Mouse (Mus musculus): ENCODE measurements around the gene Fanci. TPM values are rescaled to one million over a fixed set of nuclear protein-coding genes. Genes with fewer than 3 reads are reported as not detected.

Fanci gene
- polyA plus RNA-seq, 1 experiment from 2014 or later: 7.4 TPM

- Histone ChIP-seq H3K4me1 (ENCODE audit: control insufficient read depth, low read depth, low read length) (peaks cover 2% of the 10 kb centered on the region; the same call in 1 of the 2 replicates), H3K36me3 (ENCODE audit: control insufficient read depth, insufficient read depth) (no peaks in the 10 kb centered on the region), H3K27me3 (ENCODE audit: control insufficient read depth, insufficient read depth, low read depth, low read length) (no peaks in the 10 kb centered on the region), H3K4me2 (ENCODE audit: low read depth, low read length) (no peak overlapping the region), H3K9ac (ENCODE audit: low read depth, low read length) (no peak overlapping the region), H3K9me3 (replicated peaks; ENCODE audit: control insufficient read depth, low read length) (no peaks in the 10 kb centered on the region), H3K27ac (ENCODE audit: low read length) (no peak overlapping the region), H3K4me3 (ENCODE audit: low read depth, low read length) (no peak overlapping the region)
- WGBS (ENCODE audit: insufficient replicate concordance): 81% methylated on average over 9 of the region's 9 CpGs
- no peak for ATAC-seq (ENCODE audit: low read depth)
Observed at GRCm38 (mm10) chr7:79473496-79474194, 81.9 kb downstream of the Fanci start.

GRCm38 (mm10) chr7:79474831-79475399 lies 83.2 kb downstream of the Fanci start:
- H3K9me3 ChIP-seq (replicated peaks; ENCODE audit: control insufficient read depth, low read length): no peaks in the 10 kb centered on the region
- ATAC-seq (ENCODE audit: low read depth): no peak
- no peaks in the 10 kb centered on the region for H3K4me1 ChIP-seq (ENCODE audit: control insufficient read depth, low read depth, low read length)
- 12% methylated on average over 5 of the region's 5 CpGs for WGBS (ENCODE audit: insufficient replicate concordance)
- no peak overlapping the region for H3K4me2 ChIP-seq (ENCODE audit: low read depth, low read length)
- no peak overlapping the region for H3K4me3 ChIP-seq (ENCODE audit: low read depth, low read length)
- H3K36me3 ChIP-seq (ENCODE audit: control insufficient read depth, insufficient read depth): no peaks in the 10 kb centered on the region
- no peak overlapping the region for H3K27ac ChIP-seq (ENCODE audit: low read length)
- no peak overlapping the region for H3K9ac ChIP-seq (ENCODE audit: low read depth, low read length)
- no peaks in the 10 kb centered on the region for H3K27me3 ChIP-seq (ENCODE audit: control insufficient read depth, insufficient read depth, low read depth, low read length)

- no peaks in the 10 kb centered on the region for H3K36me3 ChIP-seq (ENCODE audit: control insufficient read depth, insufficient read depth)
- ATAC-seq (ENCODE audit: low read depth): no peak
- no peak overlapping the region for H3K4me2 ChIP-seq (ENCODE audit: low read depth, low read length)
- H3K9ac ChIP-seq (ENCODE audit: low read depth, low read length): no peak overlapping the region
- no peak overlapping the region for H3K4me3 ChIP-seq (ENCODE audit: low read depth, low read length)
- 26% methylated on average over 10 of the region's 10 CpGs for WGBS (ENCODE audit: insufficient replicate concordance)
- H3K9me3 ChIP-seq (replicated peaks; ENCODE audit: control insufficient read depth, low read length): no peaks in the 10 kb centered on the region
- no peaks in the 10 kb centered on the region for H3K4me1 ChIP-seq (ENCODE audit: control insufficient read depth, low read depth, low read length)
- peaks cover 2% of the 10 kb centered on the region; the same call in 1 of the 2 replicates for H3K27me3 ChIP-seq (ENCODE audit: control insufficient read depth, insufficient read depth, low read depth, low read length)
- no peak overlapping the region for H3K27ac ChIP-seq (ENCODE audit: low read length)
Observed at GRCm38 (mm10) chr7:79486528-79486927, 94.8 kb downstream of the Fanci start.

- Histone ChIP-seq H3K36me3 (ENCODE audit: control insufficient read depth, insufficient read depth) (no peaks in the 10 kb centered on the region), H3K27ac (ENCODE audit: low read length) (no peak overlapping the region), H3K27me3 (ENCODE audit: control insufficient read depth, insufficient read depth, low read depth, low read length) (peaks cover 52% of the 10 kb centered on the region), H3K9me3 (replicated peaks; ENCODE audit: control insufficient read depth, low read length) (no peaks in the 10 kb centered on the region), H3K4me2 (ENCODE audit: low read depth, low read length) (no peak overlapping the region), H3K4me1 (ENCODE audit: control insufficient read depth, low read depth, low read length) (peaks cover 2% of the 10 kb centered on the region), H3K9ac (ENCODE audit: low read depth, low read length) (no peak overlapping the region), H3K4me3 (ENCODE audit: low read depth, low read length) (no peak overlapping the region)
- WGBS (ENCODE audit: insufficient replicate concordance): 8% methylated on average over 8 of the region's 8 CpGs
- ATAC-seq (ENCODE audit: low read depth): no peak
Observed at GRCm38 (mm10) chr7:79493915-79494314, 102.2 kb downstream of the Fanci start.

DNA sequence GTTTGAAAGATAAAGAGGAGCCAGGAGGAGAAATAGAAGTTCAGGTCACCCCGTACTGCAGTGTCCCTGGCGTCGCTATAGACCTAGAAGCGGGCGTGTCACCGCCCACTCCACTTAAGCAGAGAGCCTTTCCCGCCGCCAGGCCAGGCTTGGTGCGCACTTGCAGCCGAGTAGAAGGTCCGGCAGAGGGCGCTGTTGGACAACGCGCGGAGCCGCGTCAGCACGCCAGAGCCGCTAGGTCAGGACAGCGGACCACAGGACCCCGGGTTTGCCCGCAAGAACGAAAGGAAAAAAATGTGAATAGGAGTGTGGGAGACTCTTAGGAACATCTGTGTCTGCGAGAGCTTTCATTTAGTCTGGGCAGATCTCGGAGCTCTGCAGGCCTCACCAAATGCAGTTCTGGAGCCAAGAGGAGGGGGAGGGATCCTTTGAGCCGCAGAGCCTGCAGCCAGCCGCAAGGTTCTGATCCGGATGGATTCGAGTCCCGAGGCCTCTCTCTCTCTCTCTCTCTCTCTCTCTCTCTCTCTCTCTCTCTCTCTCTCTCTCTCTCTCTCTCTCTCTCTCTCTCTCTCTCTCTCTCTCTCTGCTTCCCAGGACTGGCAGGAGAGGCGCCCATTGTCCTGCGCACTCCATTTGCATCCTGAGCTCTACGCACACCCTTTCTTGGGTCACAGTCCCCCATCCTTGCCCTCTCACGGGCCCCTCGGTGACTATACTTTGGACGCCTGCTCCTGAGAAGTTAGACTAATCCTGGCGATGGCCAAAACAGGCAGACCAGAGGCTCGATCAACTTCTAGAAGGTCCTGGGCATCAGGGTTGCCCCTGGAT lies 104.5 kb downstream of the Fanci start:
- H3K4me3 ChIP-seq (ENCODE audit: low read depth, low read length): peak overlapping the region; percentile 19; the same call in 1 of the 2 replicates
- no peak overlapping the region for H3K9ac ChIP-seq (ENCODE audit: low read depth, low read length)
- H3K4me2 ChIP-seq (ENCODE audit: low read depth, low read length): peak overlapping the region; percentile 55
- H3K4me1 ChIP-seq (ENCODE audit: control insufficient read depth, low read depth, low read length): peaks cover 2% of the 10 kb centered on the region
- H3K27ac ChIP-seq (ENCODE audit: low read length): no peak overlapping the region
- no peaks in the 10 kb centered on the region for H3K9me3 ChIP-seq (replicated peaks; ENCODE audit: control insufficient read depth, low read length)
- H3K27me3 ChIP-seq (ENCODE audit: control insufficient read depth, insufficient read depth, low read depth, low read length): peaks cover 75% of the 10 kb centered on the region
- 3% methylated on average over 38 of the region's 38 CpGs for WGBS (ENCODE audit: insufficient replicate concordance)
- ATAC-seq (ENCODE audit: low read depth): peak; percentile 50
- no peaks in the 10 kb centered on the region for H3K36me3 ChIP-seq (ENCODE audit: control insufficient read depth, insufficient read depth)

DNA sequence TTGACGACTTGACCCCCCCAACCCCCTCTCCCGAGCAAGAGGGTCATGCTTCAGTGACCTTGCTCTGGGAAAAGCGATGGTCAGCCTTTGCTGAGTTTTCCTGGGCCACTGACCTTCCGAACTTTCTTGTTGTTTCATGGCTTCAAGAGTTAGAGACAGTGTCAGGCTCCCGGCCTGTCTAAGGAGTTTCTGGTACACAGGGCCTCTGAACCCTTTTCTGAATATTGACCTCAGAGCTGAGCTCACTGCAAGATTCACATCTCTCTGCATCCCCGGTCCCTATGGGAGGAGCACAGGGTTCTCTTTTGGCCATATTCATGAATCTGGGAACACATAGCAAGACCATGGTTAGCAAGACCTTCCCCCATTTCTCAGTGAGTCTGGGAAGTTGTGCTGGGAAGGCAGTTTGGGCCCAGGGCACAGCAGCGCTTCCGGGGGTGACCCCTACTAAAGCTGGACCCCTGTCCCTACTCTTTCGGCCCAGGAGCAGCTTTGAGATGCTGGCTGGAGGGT lies 105.1 kb downstream of the Fanci start:
- Histone ChIP-seq H3K4me3 (ENCODE audit: low read depth, low read length) (no peak overlapping the region), H3K9me3 (replicated peaks; ENCODE audit: control insufficient read depth, low read length) (no peaks in the 10 kb centered on the region), H3K27me3 (ENCODE audit: control insufficient read depth, insufficient read depth, low read depth, low read length) (peaks cover 81% of the 10 kb centered on the region), H3K27ac (ENCODE audit: low read length) (no peak overlapping the region), H3K9ac (ENCODE audit: low read depth, low read length) (no peak overlapping the region), H3K4me2 (ENCODE audit: low read depth, low read length) (no peak overlapping the region), H3K36me3 (ENCODE audit: control insufficient read depth, insufficient read depth) (no peaks in the 10 kb centered on the region), H3K4me1 (ENCODE audit: control insufficient read depth, low read depth, low read length) (peaks cover 2% of the 10 kb centered on the region)
- ATAC-seq (ENCODE audit: low read depth): no peak
- WGBS (ENCODE audit: insufficient replicate concordance): 14% methylated on average over 9 of the region's 9 CpGs

GRCm38 (mm10) chr7:79497701-79498115 lies 106.0 kb downstream of the Fanci start:
- 4% methylated on average over 20 of the region's 20 CpGs for WGBS (ENCODE audit: insufficient replicate concordance)
- H3K36me3 ChIP-seq (ENCODE audit: control insufficient read depth, insufficient read depth): no peaks in the 10 kb centered on the region
- ATAC-seq (ENCODE audit: low read depth): no peak

DNA sequence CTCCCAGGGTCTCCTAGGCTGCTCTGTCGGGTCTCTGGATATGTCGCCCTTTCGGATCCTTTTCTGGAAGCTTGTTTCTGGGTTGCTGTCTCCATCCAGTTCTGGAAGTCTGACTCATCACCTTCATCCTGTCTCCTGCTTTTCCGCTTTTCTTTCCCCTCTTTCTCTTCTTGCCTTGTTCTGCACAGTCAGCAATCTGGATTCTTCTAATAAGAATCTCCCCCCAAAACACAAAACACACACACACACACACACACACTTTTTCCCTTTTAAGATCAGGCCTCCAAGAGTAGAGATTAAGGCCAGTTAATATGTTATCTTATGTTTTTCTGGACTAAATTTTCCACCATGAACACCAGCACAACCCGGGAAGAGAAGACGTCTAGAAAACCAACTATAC lies 106.6 kb downstream of the Fanci start:
- WGBS (ENCODE audit: insufficient replicate concordance): 4% methylated on average over 6 of the region's 6 CpGs
- Histone ChIP-seq H3K4me1 (ENCODE audit: control insufficient read depth, low read depth, low read length) (peaks cover 2% of the 10 kb centered on the region), H3K36me3 (ENCODE audit: control insufficient read depth, insufficient read depth) (no peaks in the 10 kb centered on the region), H3K4me2 (ENCODE audit: low read depth, low read length) (no peak overlapping the region), H3K4me3 (ENCODE audit: low read depth, low read length) (no peak overlapping the region), H3K27me3 (ENCODE audit: control insufficient read depth, insufficient read depth, low read depth, low read length) (peaks cover 96% of the 10 kb centered on the region), H3K9ac (ENCODE audit: low read depth, low read length) (no peak overlapping the region), H3K27ac (ENCODE audit: low read length) (no peak overlapping the region), H3K9me3 (replicated peaks; ENCODE audit: control insufficient read depth, low read length) (no peaks in the 10 kb centered on the region)
- ATAC-seq (ENCODE audit: low read depth): no peak

More at GRCm38 (mm10) chr7:79497701-79498115, 106.0 kb downstream of the Fanci start:
- Histone ChIP-seq H3K4me1 (ENCODE audit: control insufficient read depth, low read depth, low read length) (peaks cover 2% of the 10 kb centered on the region), H3K4me3 (ENCODE audit: low read depth, low read length) (no peak overlapping the region), H3K9ac (ENCODE audit: low read depth, low read length) (no peak overlapping the region), H3K9me3 (replicated peaks; ENCODE audit: control insufficient read depth, low read length) (no peaks in the 10 kb centered on the region), H3K27me3 (ENCODE audit: control insufficient read depth, insufficient read depth, low read depth, low read length) (peaks cover 90% of the 10 kb centered on the region), H3K4me2 (ENCODE audit: low read depth, low read length) (no peak overlapping the region), H3K27ac (ENCODE audit: low read length) (no peak overlapping the region)
